Mouse (Mus musculus) lung, postnatal 4 days (tissue): Measurements from ENCODE around the gene Cntn5.

ENCODE experiments used
- DNase-seq, 2 experiments: peaks; one replicate each; pipeline ENCODE4 v3.0.0; 2021

The Cntn5 gene

GRCm38 (mm10) chr9:9882779-9883383 lies 1021.7 kb downstream of the Cntn5 start:
- DNase-seq: no peak

GRCm38 (mm10) chr9:9872112-9873035 lies 1032.2 kb downstream of the Cntn5 start:
- DNase-seq: no peak

DNA sequence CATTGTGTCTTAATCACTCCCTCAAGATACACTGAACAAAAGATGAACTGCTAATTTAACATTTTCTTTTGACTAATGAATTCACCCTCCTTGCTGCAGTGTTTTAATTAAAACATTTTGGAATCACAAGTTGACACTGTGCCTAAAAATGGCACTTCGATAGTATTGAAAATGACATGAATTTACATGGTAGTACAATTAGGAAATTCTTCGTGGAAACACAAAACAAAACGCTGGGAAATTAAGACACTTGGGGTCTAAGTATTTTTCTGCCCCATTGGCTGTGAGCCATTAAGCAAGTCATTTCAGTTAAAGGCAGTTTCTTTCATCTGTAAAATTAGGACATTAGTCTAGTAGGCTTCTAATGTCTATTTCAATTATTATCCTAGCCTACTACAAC lies 1043.9 kb downstream of the Cntn5 start:
- DNase-seq: no peak

DNA sequence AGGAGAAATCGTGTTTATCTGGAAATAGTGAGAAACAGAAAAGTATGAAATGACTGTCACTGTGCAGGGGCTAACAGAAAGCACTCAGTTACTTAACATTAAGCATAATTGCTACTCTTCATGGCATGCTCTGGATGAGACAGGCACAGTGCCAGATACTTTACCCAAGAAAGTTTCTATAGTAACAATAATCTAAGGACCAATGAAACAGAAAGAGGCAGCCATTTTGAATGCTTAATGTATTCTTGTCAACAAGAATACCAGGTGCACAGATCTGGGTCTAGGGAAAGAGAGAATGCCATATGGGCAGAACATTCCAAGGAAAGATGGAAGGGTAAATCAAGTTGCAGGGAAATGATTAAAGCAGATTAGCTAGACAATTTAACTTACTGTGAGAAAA lies 1045.3 kb downstream of the Cntn5 start:
- no peak for DNase-seq

DNA sequence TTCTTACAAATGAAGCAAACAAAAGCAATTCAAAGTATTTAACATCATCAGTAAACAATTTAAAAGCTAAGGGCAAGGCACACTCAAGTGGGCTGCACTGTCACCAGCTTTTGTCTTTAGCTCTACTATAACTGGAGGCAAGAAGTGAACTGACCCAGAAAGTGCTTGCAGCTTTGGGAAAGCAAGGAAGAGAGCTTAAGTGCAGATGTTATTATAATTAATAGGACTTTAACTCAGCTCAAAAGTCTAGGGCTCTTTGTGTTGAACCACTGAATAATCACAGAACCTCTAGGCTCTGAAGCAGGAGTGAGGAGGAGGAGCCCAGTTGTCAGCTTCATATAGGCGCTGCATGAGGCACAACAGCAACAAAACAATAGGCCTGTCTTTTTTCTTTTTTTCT lies 1049.8 kb downstream of the Cntn5 start:
- no peak for DNase-seq

GRCm38 (mm10) chr9:9830231-9830630 lies 1074.3 kb downstream of the Cntn5 start:
- no peak for DNase-seq

GRCm38 (mm10) chr9:9819963-9820362 lies 1084.6 kb downstream of the Cntn5 start:
- no peak for DNase-seq

DNA sequence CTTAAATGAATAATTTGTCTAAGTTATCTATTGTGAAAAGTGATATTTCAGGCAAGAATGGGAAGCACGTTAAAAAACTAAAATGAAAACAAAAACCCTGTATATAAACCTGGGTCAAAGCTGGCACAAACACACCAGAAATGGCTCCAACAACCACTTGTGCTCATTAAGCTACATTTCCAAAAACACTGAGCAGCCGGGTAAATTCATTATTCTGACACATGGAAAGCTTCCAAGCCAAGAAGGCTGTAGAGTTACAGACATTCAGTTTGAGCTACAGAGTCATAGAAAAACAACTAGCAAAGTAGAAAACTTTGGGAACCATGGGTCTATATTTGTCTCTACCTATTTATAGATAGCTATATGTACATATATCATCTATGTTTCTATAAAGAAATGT lies 1087.1 kb downstream of the Cntn5 start:
- no peak for DNase-seq

GRCm38 (mm10) chr9:9799546-9799945 lies 1105.0 kb downstream of the Cntn5 start:
- no peak for DNase-seq

DNA sequence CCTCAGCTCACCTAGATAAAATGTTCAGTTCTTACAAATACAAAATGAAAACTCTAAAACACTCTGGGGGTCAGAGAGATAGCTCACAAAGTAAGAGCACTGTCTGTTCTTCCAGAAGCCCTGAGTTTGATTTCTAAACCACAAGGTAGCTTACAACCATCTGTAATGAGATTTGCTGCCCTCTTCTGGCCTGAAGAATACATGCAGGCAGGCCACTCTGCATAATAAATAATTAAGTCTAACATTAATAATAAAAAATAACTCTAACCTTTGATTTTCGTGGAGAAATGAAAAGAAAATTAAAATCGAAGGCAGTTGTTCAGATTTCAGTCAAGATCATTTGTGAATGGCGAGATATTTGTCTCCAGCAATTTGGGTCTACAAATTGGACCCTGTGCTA lies 1120.9 kb downstream of the Cntn5 start:
- no peak for DNase-seq

GRCm38 (mm10) chr9:9781157-9781884 lies 1123.3 kb downstream of the Cntn5 start:
- no peak for DNase-seq

DNA sequence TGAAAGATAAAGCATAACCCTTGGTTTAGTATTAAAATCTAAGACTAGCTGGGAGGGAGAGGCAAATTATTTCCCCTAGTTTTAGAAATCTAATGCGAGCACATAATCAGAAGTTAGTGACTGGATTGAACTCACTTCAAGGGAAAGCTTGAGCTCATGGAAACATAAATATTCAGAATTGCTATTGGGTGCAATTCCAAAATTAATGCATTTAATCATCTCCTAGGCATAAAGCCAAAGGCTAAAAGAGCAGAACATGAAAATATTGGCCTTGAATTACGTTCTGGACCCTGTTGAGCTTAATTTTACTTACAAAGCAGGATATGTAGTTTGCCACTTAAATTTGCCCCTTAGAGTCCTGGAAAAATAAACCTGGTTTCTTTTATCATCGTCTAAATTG lies 1124.9 kb downstream of the Cntn5 start:
- DNase-seq: no peak

GRCm38 (mm10) chr9:9770777-9771176 lies 1133.8 kb downstream of the Cntn5 start:
- DNase-seq: no peak

GRCm38 (mm10) chr9:9769659-9770058 lies 1134.9 kb downstream of the Cntn5 start:
- DNase-seq: no peak

DNA sequence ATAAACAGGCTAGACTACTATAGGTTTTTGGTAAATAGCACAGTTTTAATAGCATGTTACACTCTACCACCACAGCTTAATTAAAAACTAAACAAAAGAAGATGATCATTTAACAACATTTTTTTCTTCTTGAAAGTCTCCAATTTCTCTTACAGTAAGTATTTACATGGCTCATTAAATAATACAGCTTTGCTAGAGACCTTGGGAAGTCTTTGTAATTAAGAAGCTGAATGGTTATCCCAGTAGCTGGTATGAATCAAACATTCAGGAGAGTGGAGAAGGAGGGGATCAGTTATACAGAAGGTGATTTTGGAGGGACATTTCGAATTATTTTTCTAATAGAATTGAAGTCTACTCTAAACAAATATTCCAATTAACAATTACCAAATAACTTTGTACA lies 1186.4 kb downstream of the Cntn5 start:
- DNase-seq: no peak

- DNase-seq: no peak
These were observed 1195.9 kb downstream of the Cntn5 start for GRCm38 (mm10) chr9:9708671-9709070.

DNA sequence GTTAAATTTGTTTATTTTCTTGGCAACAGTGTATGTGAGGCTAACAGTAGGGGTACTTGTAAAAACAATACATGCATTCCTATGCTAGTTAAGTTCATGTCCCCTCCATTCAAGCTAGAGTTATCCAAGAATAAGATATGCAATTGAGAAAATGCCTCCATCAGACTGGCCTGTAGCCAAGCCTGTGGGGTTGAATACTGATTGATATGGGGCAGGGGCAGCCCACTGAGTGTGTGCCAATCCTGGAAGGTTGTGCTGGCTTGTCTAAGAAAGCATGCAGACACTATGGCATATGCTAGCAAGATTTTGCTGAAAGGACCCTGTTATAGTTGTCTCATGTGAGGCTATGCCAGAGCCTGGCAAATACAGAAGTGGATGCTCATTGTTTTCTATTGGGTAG lies 1196.8 kb downstream of the Cntn5 start:
- DNase-seq: no peak

DNA sequence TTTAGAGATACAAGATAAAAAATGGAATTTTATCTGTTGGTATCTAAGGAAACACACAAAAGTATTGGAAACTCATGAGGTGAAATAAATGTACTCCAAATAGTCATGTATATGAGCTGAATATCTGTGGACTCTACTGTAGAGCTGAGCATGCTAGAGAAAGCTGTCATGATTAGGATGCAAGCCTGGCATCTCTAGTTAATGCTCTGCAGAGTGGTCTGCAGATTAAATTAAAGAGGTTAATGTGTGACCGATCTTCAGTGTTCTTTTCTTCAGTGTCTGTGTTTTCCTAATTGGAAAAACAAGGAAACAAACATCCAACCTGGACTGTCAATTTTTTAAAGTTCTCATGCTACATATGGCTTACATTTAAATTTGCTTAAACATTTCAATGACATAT lies 1199.4 kb downstream of the Cntn5 start:
- no peak for DNase-seq

DNA sequence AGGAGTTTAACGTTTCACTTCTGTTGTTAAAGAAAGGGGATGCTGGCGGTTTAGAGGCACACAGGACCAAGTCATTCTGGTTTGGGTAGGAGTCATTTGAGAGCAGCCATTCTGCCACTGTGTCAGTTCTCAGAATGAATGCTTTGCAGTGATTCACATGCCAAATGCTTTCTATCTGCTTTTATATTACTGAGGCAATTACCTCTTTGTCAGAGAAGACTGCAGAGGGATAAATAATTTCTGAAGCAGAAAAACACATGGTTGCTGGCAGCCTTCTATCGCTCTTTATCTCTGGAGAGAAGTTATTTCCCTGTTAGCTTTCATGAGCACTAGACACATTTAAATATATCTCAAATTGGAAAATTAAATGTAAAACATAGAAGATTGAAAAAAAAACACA lies 1207.9 kb downstream of the Cntn5 start:
- no peak for DNase-seq

DNA sequence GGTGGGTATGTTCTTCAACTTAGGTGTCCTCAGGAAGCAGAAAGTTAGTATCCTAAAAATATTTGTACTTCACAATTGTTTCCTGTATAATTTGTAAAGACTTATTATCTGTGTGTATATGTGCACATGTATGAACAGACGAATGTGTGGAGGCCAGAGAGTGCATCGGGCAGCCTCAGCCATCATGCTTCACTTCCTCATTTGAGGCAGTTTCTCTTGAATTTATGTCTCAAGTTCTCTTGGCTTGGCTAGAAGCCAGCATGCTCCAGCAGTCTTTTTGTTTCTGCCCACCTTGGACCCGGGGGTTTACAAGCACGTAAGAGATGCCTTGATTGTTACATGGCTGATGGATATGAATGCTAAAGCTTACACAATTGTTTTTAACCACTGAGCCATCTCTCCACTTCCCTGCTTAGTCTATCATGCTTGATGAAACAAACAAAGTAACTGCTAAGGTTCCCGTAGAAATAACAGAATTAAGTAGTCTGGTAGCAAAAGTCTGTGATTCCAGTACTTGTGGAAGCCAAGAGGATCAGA lies 1222.2 kb downstream of the Cntn5 start:
- no peak for DNase-seq

DNA sequence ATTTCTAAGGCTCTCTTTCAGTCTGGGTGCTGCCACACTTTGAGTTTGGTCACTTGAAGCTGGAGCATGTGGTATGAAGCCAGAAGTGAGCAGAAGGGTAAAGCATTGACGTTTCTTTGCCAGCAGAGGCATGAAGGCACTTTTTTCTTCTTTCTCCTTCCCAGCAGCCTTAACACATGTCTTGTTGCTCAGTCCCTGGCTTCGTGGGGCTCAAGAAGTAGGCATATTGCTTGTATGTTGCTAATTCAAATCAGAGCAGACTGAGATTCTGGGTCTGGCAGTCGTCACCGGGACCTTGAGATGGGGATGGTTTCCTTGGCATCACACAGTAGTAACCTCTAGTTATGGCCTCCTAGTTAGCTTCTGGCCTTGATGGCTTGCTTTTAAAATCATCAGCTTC lies 1228.5 kb downstream of the Cntn5 start:
- DNase-seq: no peak

DNA sequence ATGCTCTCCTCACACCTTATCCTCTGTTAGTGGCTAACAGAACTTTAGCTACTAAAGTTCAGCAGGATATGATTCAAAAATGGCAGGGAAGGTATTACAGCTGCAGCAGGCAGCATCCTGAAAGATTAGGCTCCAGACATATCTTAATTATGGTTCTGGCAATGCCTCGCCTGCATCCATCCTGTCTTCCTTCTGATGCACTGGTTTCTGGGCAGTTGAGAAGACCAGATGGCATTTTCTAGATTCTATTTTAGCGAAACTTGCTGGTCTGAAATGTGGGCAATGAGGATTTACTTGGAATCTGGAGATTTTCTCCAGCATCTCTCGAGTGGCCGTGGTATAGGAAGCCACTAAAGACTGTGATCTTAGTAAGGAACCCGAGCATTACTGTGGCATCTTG lies 1230.0 kb downstream of the Cntn5 start:
- DNase-seq: no peak

DNA sequence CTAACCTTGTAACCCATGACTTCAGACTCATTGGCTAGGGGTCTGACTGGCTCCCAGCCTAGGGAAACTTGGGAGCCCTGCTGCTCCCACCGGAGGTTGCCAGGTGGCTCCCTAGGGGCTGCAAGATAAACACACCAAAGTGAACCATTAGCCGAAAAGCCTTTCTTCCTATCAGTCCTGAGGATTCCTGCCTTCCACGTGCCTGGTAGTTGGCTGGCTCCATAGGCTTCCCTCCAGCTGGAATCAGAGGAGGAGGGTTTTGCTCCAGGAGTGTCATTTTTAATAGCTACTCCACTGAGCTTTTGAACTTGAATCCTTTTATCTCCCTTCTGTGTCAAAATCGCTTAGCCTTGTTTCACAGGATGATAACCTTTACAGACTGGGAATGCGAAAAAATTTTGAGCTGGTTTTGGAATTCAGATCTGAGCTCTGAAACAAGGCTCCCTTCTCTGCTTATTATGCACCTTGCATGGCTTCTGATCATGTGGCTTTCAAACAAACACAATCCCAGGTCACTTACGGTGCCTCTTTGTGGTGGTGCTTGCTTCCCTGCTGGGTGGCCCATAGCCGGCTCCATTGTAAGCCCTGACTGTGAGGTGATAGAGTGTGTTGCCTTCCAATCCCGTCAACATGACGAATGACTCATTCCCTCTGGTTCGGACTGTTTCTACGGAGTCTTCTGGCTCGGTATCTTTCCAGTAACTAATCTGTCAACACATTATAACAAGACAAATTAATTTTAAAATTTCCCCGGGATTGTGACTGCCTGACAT lies 1231.1 kb downstream of the Cntn5 start:
- DNase-seq: no peak
